Mouse (Mus musculus) spleen, adult 2 months (tissue): ENCODE data around the gene Cacng2.

Source experiments
- CTCF ChIP-seq: fragments of 200-500 bp; IDR thresholded peaks from 2 replicates; pipeline ENCODE4 v1.5.1; 2011; ENCODE audit warnings: mild to moderate bottlenecking, inconsistent platforms; ENCODE audit not compliant: insufficient read depth, insufficient read length, insufficient replicate concordance; ENCODE audit errors: extremely low read depth
- POLR2A ChIP-seq: fragments of 200-500 bp; IDR thresholded peaks from 2 replicates; pipeline ENCODE4 v1.6.1; 2011; ENCODE audit warnings: low read depth, low read length, inconsistent platforms

GRCm38 (mm10) chr15:78001400-78001799 lies 118.4 kb downstream of the Cacng2 start:
- TF ChIP-seq CTCF: no peak
- no peak for TF ChIP-seq POLR2A
